Mouse (Mus musculus): ENCODE measurements around the gene Gm21411. TPM values are rescaled to one million over a fixed set of nuclear protein-coding genes. Genes with fewer than 3 reads are reported as not detected.
"Not testable (repeated sequence)": the region's sequence is repeated elsewhere in the genome, so short reads cannot be mapped to it uniquely, and the experiment has no call there.

The Gm21411 gene
- polyA plus RNA-seq (2016; fragmentation: Nextera tagmentation; extraction: Ambion mirVana) = not detected in 2 replicates

- H3K9ac ChIP-seq; H3K36me3 ChIP-seq; H3K27ac ChIP-seq; H3K27me3 ChIP-seq (replicated peaks); H3K4me3 ChIP-seq; ATAC-seq; H3K9me3 ChIP-seq (replicated peaks); H3K4me1 ChIP-seq; H3K4me2 ChIP-seq: not testable (repeated sequence)
- 54% methylated on average over 9 of the region's 9 CpGs for WGBS (ENCODE audit: insufficient replicate concordance)
Measured at GRCm38 (mm10) chr4:146909386-146910137, at the start of gene Gm21411. TSS of gene Gm21411 (minus strand) at chr4:146909590.

- Histone ChIP-seq H3K4me2 (peak overlapping the region; percentile 37), H3K9me3 (replicated peaks) (peaks cover 11% of the 10 kb centered on the region)
- not testable (repeated sequence) for H3K4me1 ChIP-seq; H3K27ac ChIP-seq; H3K9ac ChIP-seq; H3K36me3 ChIP-seq; H3K27me3 ChIP-seq (replicated peaks); ATAC-seq; H3K4me3 ChIP-seq
- 41% methylated on average over 31 of the region's 32 CpGs for WGBS (ENCODE audit: insufficient replicate concordance)
Measured at GRCm38 (mm10) chr4:146941691-146942090, 32.3 kb upstream of the Gm21411 start.

- Histone ChIP-seq H3K27me3 (replicated peaks) (peaks cover 10% of the 10 kb centered on the region), H3K9ac (no peak overlapping the region), H3K36me3 (no peaks in the 10 kb centered on the region), H3K4me1 (no peaks in the 10 kb centered on the region), H3K4me3 (peak overlapping the region; percentile 18), H3K27ac (no peak overlapping the region), H3K9me3 (replicated peaks) (peaks cover 13% of the 10 kb centered on the region; the same call in 1 of the 2 replicates), H3K4me2 (peak overlapping the region; percentile 47)
- peak; percentile 37; the same call in 1 of the 2 replicates for ATAC-seq
- 7% methylated on average over 77 of the region's 77 CpGs for WGBS (ENCODE audit: insufficient replicate concordance)
Measured at GRCm38 (mm10) chr4:146932311-146933082, 23.1 kb upstream of the Gm21411 start.

- ATAC-seq = no peak
- Histone ChIP-seq H3K4me2 (no peak overlapping the region), H3K27me3 (replicated peaks) (no peaks in the 10 kb centered on the region), H3K4me3 (no peak overlapping the region), H3K9me3 (replicated peaks) (peaks cover 12% of the 10 kb centered on the region; the same call in 1 of the 2 replicates), H3K36me3 (no peaks in the 10 kb centered on the region), H3K9ac (no peak overlapping the region), H3K27ac (no peak overlapping the region), H3K4me1 (no peaks in the 10 kb centered on the region)
- WGBS (ENCODE audit: insufficient replicate concordance) = 62% methylated on average over 3 of the region's 3 CpGs
Measured at GRCm38 (mm10) chr4:146915196-146915595, 5.8 kb upstream of the Gm21411 start.

GRCm38 (mm10) chr4:146908131-146908530 lies 1.3 kb downstream of the Gm21411 start:
- not testable (repeated sequence) for H3K4me2 ChIP-seq; H3K36me3 ChIP-seq; ATAC-seq; H3K4me1 ChIP-seq; H3K9me3 ChIP-seq (replicated peaks); H3K4me3 ChIP-seq; H3K27me3 ChIP-seq (replicated peaks); H3K9ac ChIP-seq; H3K27ac ChIP-seq
- WGBS (ENCODE audit: insufficient replicate concordance) = 71% methylated on average over 1 of the region's 1 CpGs

- not testable (repeated sequence) for ATAC-seq; H3K36me3 ChIP-seq; H3K27me3 ChIP-seq (replicated peaks); H3K9me3 ChIP-seq (replicated peaks); H3K9ac ChIP-seq; H3K4me2 ChIP-seq; H3K27ac ChIP-seq; H3K4me1 ChIP-seq; H3K4me3 ChIP-seq
- 62% methylated on average over 2 of the region's 2 CpGs for WGBS (ENCODE audit: insufficient replicate concordance)
Measured at GRCm38 (mm10) chr4:146904782-146905181, 4.6 kb downstream of the Gm21411 start.

GRCm38 (mm10) chr4:146903126-146903525 lies 6.3 kb downstream of the Gm21411 start:
- not testable (repeated sequence) for H3K27ac ChIP-seq; H3K9me3 ChIP-seq (replicated peaks)
- 37% methylated on average over 3 of the region's 3 CpGs for WGBS (ENCODE audit: insufficient replicate concordance)

More at GRCm38 (mm10) chr4:146903126-146903525, 6.3 kb downstream of the Gm21411 start:
- not testable (repeated sequence) for H3K9ac ChIP-seq; H3K27me3 ChIP-seq (replicated peaks); H3K4me1 ChIP-seq; H3K4me3 ChIP-seq; H3K36me3 ChIP-seq; ATAC-seq; H3K4me2 ChIP-seq

Other genes starting within 250 kb of the Gm21411 start
- 0.21 TPM in 1 of 2 replicates, not detected in the other for gene Zfp989, start 62.4 kb upstream of the Gm21411 start, polyA plus RNA-seq (2016; fragmentation: Nextera tagmentation; extraction: Ambion mirVana)
- gene Rex2, start 112.3 kb upstream of the Gm21411 start, polyA plus RNA-seq (2016; fragmentation: Nextera tagmentation; extraction: Ambion mirVana) = 0.05 TPM in 1 of 2 replicates, not detected in the other
- gene Zfp991, start 222.4 kb upstream of the Gm21411 start, polyA plus RNA-seq (2016; fragmentation: Nextera tagmentation; extraction: Ambion mirVana) = 6.8 and 8.6 TPM in 2 replicates